Mouse (Mus musculus): Measurements from ENCODE around the gene Tph1. TPM values are rescaled to one million over a fixed set of nuclear protein-coding genes. Genes with fewer than 3 reads are reported as not detected.
"Not testable (repeated sequence)": the region's sequence is repeated elsewhere in the genome, so short reads cannot be mapped to it uniquely, and the experiment has no call there.

Gene Tph1
- polyA plus RNA-seq, 1 experiment from 2014 or later, result 0.80 TPM

GRCm38 (mm10) chr7:46680732-46681131, 8.4 kb upstream of the Tph1 start:
- ATAC-seq (replicated peaks), result no peak
- no peak overlapping the region for H3K4me3 ChIP-seq
- H3K36me3 ChIP-seq (replicated peaks), result no peaks in the 10 kb centered on the region
- H3K4me2 ChIP-seq, result no peak overlapping the region
- H3K9ac ChIP-seq, result no peak overlapping the region
- no peaks in the 10 kb centered on the region for H3K4me1 ChIP-seq
- H3K27ac ChIP-seq, result no peak overlapping the region
- no peaks in the 10 kb centered on the region for H3K9me3 ChIP-seq
- no peaks in the 10 kb centered on the region for H3K27me3 ChIP-seq (replicated peaks)

- H3K4me3 ChIP-seq; H3K4me1 ChIP-seq; H3K27ac ChIP-seq; H3K9ac ChIP-seq; H3K4me2 ChIP-seq; H3K36me3 ChIP-seq (replicated peaks); H3K27me3 ChIP-seq (replicated peaks); ATAC-seq (replicated peaks); H3K9me3 ChIP-seq: not testable (repeated sequence)
- 86% methylated on average over 7 of the region's 7 CpGs for WGBS
Measured at GRCm38 (mm10) chr7:46679044-46679443, 6.7 kb upstream of the Tph1 start.

- no peaks in the 10 kb centered on the region for H3K27me3 ChIP-seq (replicated peaks)
- WGBS, result 90% methylated on average over 3 of the region's 3 CpGs
- no peak overlapping the region for H3K4me2 ChIP-seq
- H3K36me3 ChIP-seq (replicated peaks), result no peaks in the 10 kb centered on the region
- ATAC-seq (replicated peaks), result no peak
- no peaks in the 10 kb centered on the region for H3K4me1 ChIP-seq
- no peak overlapping the region for H3K4me3 ChIP-seq
- no peaks in the 10 kb centered on the region for H3K9me3 ChIP-seq
- no peak overlapping the region for H3K9ac ChIP-seq
- H3K27ac ChIP-seq, result no peak overlapping the region
Measured at GRCm38 (mm10) chr7:46678417-46678816, 6.1 kb upstream of the Tph1 start.

- H3K27ac ChIP-seq, result no peak overlapping the region
Measured at GRCm38 (mm10) chr7:46676808-46677360, 4.5 kb upstream of the Tph1 start.

GRCm38 (mm10) chr7:46675886-46676285, 3.5 kb upstream of the Tph1 start:
- Histone ChIP-seq H3K9ac (no peak overlapping the region), H3K4me2 (no peak overlapping the region), H3K27me3 (replicated peaks) (no peaks in the 10 kb centered on the region), H3K36me3 (replicated peaks) (no peaks in the 10 kb centered on the region), H3K27ac (no peak overlapping the region), H3K4me3 (no peak overlapping the region), H3K9me3 (no peaks in the 10 kb centered on the region), H3K4me1 (no peaks in the 10 kb centered on the region)
- 85% methylated on average over 8 of the region's 8 CpGs for WGBS
- ATAC-seq (replicated peaks), result no peak

More at GRCm38 (mm10) chr7:46676808-46677360, 4.5 kb upstream of the Tph1 start:
- Histone ChIP-seq H3K4me2 (no peak overlapping the region), H3K4me1 (no peaks in the 10 kb centered on the region), H3K27me3 (replicated peaks) (no peaks in the 10 kb centered on the region), H3K9me3 (no peaks in the 10 kb centered on the region), H3K4me3 (no peak overlapping the region), H3K9ac (no peak overlapping the region), H3K36me3 (replicated peaks) (no peaks in the 10 kb centered on the region)
- 75% methylated on average over 5 of the region's 5 CpGs for WGBS
- no peak for ATAC-seq (replicated peaks)

GRCm38 (mm10) chr7:46675061-46675460, 2.7 kb upstream of the Tph1 start:
- Histone ChIP-seq H3K4me3 (no peak overlapping the region), H3K27me3 (replicated peaks) (no peaks in the 10 kb centered on the region), H3K27ac (no peak overlapping the region), H3K36me3 (replicated peaks) (no peaks in the 10 kb centered on the region), H3K9me3 (no peaks in the 10 kb centered on the region), H3K9ac (no peak overlapping the region), H3K4me1 (no peaks in the 10 kb centered on the region), H3K4me2 (no peak overlapping the region)
- 94% methylated on average over 7 of the region's 7 CpGs for WGBS
- no peak for ATAC-seq (replicated peaks)

GRCm38 (mm10) chr7:46667256-46667655, 5.1 kb downstream of the Tph1 start:
- peak overlapping the region; percentile 45 for H3K4me2 ChIP-seq
- no peaks in the 10 kb centered on the region for H3K9me3 ChIP-seq
- no peak overlapping the region for H3K27ac ChIP-seq
- 0 out of 2 replicates have a peak, but pooled peaks have one; percentile 20 for ATAC-seq (replicated peaks)
- peaks cover 8% of the 10 kb centered on the region; the same call in 1 of the 2 replicates for H3K4me1 ChIP-seq
- H3K36me3 ChIP-seq (replicated peaks), result no peaks in the 10 kb centered on the region
- WGBS, result 1% methylated on average over 21 of the region's 21 CpGs
- no peak overlapping the region for H3K9ac ChIP-seq
- peaks cover 12% of the 10 kb centered on the region for H3K27me3 ChIP-seq (replicated peaks)
- peak overlapping the region; percentile 17 for H3K4me3 ChIP-seq

- peaks cover 17% of the 10 kb centered on the region for H3K27me3 ChIP-seq (replicated peaks)
- WGBS, result 39% methylated on average over 9 of the region's 9 CpGs
- ATAC-seq (replicated peaks), result no peak
Measured at GRCm38 (mm10) chr7:46665236-46665635, 7.1 kb downstream of the Tph1 start.

GRCm38 (mm10) chr7:46661591-46662090, 10.7 kb downstream of the Tph1 start:
- Histone ChIP-seq H3K9me3 (no peaks in the 10 kb centered on the region), H3K4me2 (peak overlapping the region; percentile 44), H3K4me3 (peak overlapping the region; percentile 16), H3K27me3 (replicated peaks) (peaks cover 15% of the 10 kb centered on the region), H3K9ac (no peak overlapping the region), H3K4me1 (peaks cover 7% of the 10 kb centered on the region), H3K36me3 (replicated peaks) (no peaks in the 10 kb centered on the region), H3K27ac (no peak overlapping the region)
- WGBS, result 9% methylated on average over 18 of the region's 18 CpGs
- no peak for ATAC-seq (replicated peaks)

More at GRCm38 (mm10) chr7:46665236-46665635, 7.1 kb downstream of the Tph1 start:
- Histone ChIP-seq H3K36me3 (replicated peaks) (no peaks in the 10 kb centered on the region), H3K4me3 (no peak overlapping the region), H3K4me2 (no peak overlapping the region), H3K9me3 (no peaks in the 10 kb centered on the region), H3K27ac (no peak overlapping the region), H3K4me1 (peaks cover 14% of the 10 kb centered on the region), H3K9ac (no peak overlapping the region)

GRCm38 (mm10) chr7:46652279-46652678, 20.1 kb downstream of the Tph1 start:
- no peak overlapping the region for H3K4me3 ChIP-seq
- H3K4me2 ChIP-seq, result no peak overlapping the region
- H3K9me3 ChIP-seq, result no peaks in the 10 kb centered on the region
- no peaks in the 10 kb centered on the region for H3K4me1 ChIP-seq
- H3K27ac ChIP-seq, result no peak overlapping the region
- 68% methylated on average over 2 of the region's 2 CpGs for WGBS
- no peaks in the 10 kb centered on the region for H3K27me3 ChIP-seq (replicated peaks)
- no peak overlapping the region for H3K9ac ChIP-seq
- ATAC-seq (replicated peaks), result no peak
- H3K36me3 ChIP-seq (replicated peaks), result no peaks in the 10 kb centered on the region

GRCm38 (mm10) chr7:46650231-46650630, 22.1 kb downstream of the Tph1 start:
- not testable (repeated sequence) for H3K36me3 ChIP-seq (replicated peaks); H3K27me3 ChIP-seq (replicated peaks); H3K4me2 ChIP-seq; H3K27ac ChIP-seq; H3K9me3 ChIP-seq; H3K4me1 ChIP-seq; H3K9ac ChIP-seq; H3K4me3 ChIP-seq; ATAC-seq (replicated peaks)
- 55% methylated on average over 5 of the region's 5 CpGs for WGBS

- Histone ChIP-seq H3K4me3 (no peak overlapping the region), H3K9ac (no peak overlapping the region), H3K4me2 (no peak overlapping the region), H3K36me3 (replicated peaks) (no peaks in the 10 kb centered on the region), H3K27me3 (replicated peaks) (no peaks in the 10 kb centered on the region), H3K4me1 (no peaks in the 10 kb centered on the region), H3K9me3 (no peaks in the 10 kb centered on the region), H3K27ac (no peak overlapping the region)
- ATAC-seq (replicated peaks), result no peak
- WGBS, result 65% methylated on average over 4 of the region's 4 CpGs
Measured at GRCm38 (mm10) chr7:46648431-46649140, 23.8 kb downstream of the Tph1 start.

GRCm38 (mm10) chr7:46643172-46643571, 29.2 kb downstream of the Tph1 start:
- Histone ChIP-seq H3K27me3 (replicated peaks) (no peaks in the 10 kb centered on the region), H3K9me3 (no peaks in the 10 kb centered on the region), H3K4me1 (peaks cover 19% of the 10 kb centered on the region), H3K27ac (no peak overlapping the region), H3K9ac (no peak overlapping the region), H3K4me2 (no peak overlapping the region), H3K4me3 (no peak overlapping the region), H3K36me3 (replicated peaks) (no peaks in the 10 kb centered on the region)
- ATAC-seq (replicated peaks), result no peak
- 83% methylated on average over 1 of the region's 1 CpGs for WGBS
